Mouse (Mus musculus) adrenal gland, postnatal 14 days (tissue): Measurements from ENCODE around the gene Coq8b. TPM values are rescaled to one million over a fixed set of nuclear protein-coding genes. Genes with fewer than 3 reads are reported as not detected.

ENCODE experiments used
- microRNA-seq, 2 experiments: library from miRNA; unstranded; fragments of <30 nt; microRNA quantifications; one replicate each; pipeline ENCODE4 v1.2.0; 2021
- total RNA-seq: library from RNA; stranded (reverse); gene quantifications from 2 replicates; pipeline ENCODE4 v1.2.3, GENCODE M21; 2021

Gene Coq8b
- total RNA-seq, 1 experiment from 2014 or later = 44.2 TPM

Small RNA genes within 50 kb of the gene (microRNA-seq; reads per million reads assigned to microRNA genes)
- 0 to 0.38 reads per million in 2 experiments for gene Mir1191

Other genes starting within 250 kb of the Coq8b start
- gene Cyp2a12, start 203.9 kb upstream of the Coq8b start, total RNA-seq = 5.2 and 72.8 TPM in 2 replicates
- gene Cyp2f2, start 113.1 kb upstream of the Coq8b start, total RNA-seq = 733 and 877 TPM in 2 replicates
- not detected in 2 replicates for gene Cyp2t4, start 79.3 kb upstream of the Coq8b start, total RNA-seq
- 83.9 and 92.9 TPM in 2 replicates for gene Egln2, start 66.2 kb upstream of the Coq8b start, total RNA-seq
- gene Rab4b, start 54.1 kb upstream of the Coq8b start, total RNA-seq = 39.5 and 55.2 TPM in 2 replicates
- gene Gm21983, start 51.9 kb upstream of the Coq8b start, total RNA-seq = not detected in 2 replicates
- gene Mia, start 51.9 kb upstream of the Coq8b start, total RNA-seq = 0.89 TPM in 1 of 2 replicates, not detected in the other
- 22.9 and 23.0 TPM in 2 replicates for gene BC024978, start 37.2 kb upstream of the Coq8b start, total RNA-seq
- gene Snrpa, start 36.8 kb upstream of the Coq8b start, total RNA-seq = 88.3 and 90.9 TPM in 2 replicates
- gene Itpkc, start 4.4 kb upstream of the Coq8b start, total RNA-seq = 8.6 and 9.6 TPM in 2 replicates
- 8.7 and 11.9 TPM in 2 replicates for gene Numbl, start 25.4 kb downstream of the Coq8b start, total RNA-seq
- 122 and 126 TPM in 2 replicates for gene Ltbp4, start 104.7 kb downstream of the Coq8b start, total RNA-seq
- 16.1 and 26.1 TPM in 2 replicates for gene Shkbp1, start 123.0 kb downstream of the Coq8b start, total RNA-seq
- gene Gm20479, start 124.4 kb downstream of the Coq8b start, total RNA-seq = 1.8 TPM in 2 replicates
- gene Sptbn4, start 214.7 kb downstream of the Coq8b start, total RNA-seq = 0.74 and 1.5 TPM in 2 replicates
- gene Blvrb, start 215.0 kb downstream of the Coq8b start, total RNA-seq = 72.6 and 76.9 TPM in 2 replicates
- 12.9 and 15.7 TPM in 2 replicates for gene Sertad3, start 240.7 kb downstream of the Coq8b start, total RNA-seq